Mouse (Mus musculus) CH12.LX (cell line): ENCODE data around the gene Oosp3. TPM values are rescaled to one million over a fixed set of nuclear protein-coding genes. Genes with fewer than 3 reads are reported as not detected.

Source experiments
- DNase-seq: peaks from one replicate; pipeline ENCODE4 v3.0.0-alpha.2; 2013; ENCODE audit errors: extremely low read depth
- H3K27ac ChIP-seq: 2 replicates; pipeline ENCODE4 v1.5.1; 2012; ENCODE audit warnings: low read depth, mild to moderate bottlenecking, control low read depth, moderate library complexity; ENCODE audit not compliant: insufficient read depth
- H3K27me3 ChIP-seq: replicated peaks from 2 replicates; pipeline ENCODE3; 2012; ENCODE audit warnings: inconsistent platforms
- H3K36me3 ChIP-seq, 2 experiments: replicated peaks in 1 of 2; 2 replicates each; pipeline versions ENCODE3 to v1.6.1; 2012; ENCODE audit warnings: inconsistent platforms in 1 of 2, low read length in 1 of 2, mild to moderate bottlenecking in 1 of 2, mixed read lengths in 1 of 2, moderate library complexity in 1 of 2; ENCODE audit not compliant: control insufficient read depth in 1 of 2, insufficient read depth in 1 of 2
- H3K4me1 ChIP-seq, 2 experiments: 2 replicates each; pipeline ENCODE4 v1.6.1; 2012; ENCODE audit warnings: inconsistent platforms in 1 of 2, moderate library complexity in 1 of 2; ENCODE audit not compliant: insufficient read depth in 2 of 2, control insufficient read depth in 1 of 2
- H3K4me2 ChIP-seq: 2 replicates; pipeline ENCODE4 v1.6.1; 2012; ENCODE audit warnings: low read depth, mild to moderate bottlenecking, control low read depth; ENCODE audit not compliant: poor library complexity, insufficient read depth, severe bottlenecking
- H3K4me3 ChIP-seq, 3 experiments: fragments of 150-350 bp in 1 of 3; sonication (generic) in 1 of 3; replicated peaks in 1 of 3; 2 replicates each; pipeline versions ENCODE3 to v1.5.1; 2011 to 2012; ENCODE audit warnings: low read depth in 2 of 3, low read length in 2 of 3, mild to moderate bottlenecking in 2 of 3, moderate library complexity in 2 of 3, control low read depth in 1 of 3, improper control_type of control experiment in 1 of 3, inconsistent platforms in 1 of 3, mixed read lengths in 1 of 3; ENCODE audit not compliant: poor library complexity in 1 of 3
- H3K79me2 ChIP-seq: replicated peaks from 2 replicates; pipeline ENCODE4 v1.6.1; 2012; ENCODE audit warnings: mild to moderate bottlenecking, moderate library complexity; ENCODE audit not compliant: control insufficient read depth, poor library complexity, insufficient read depth, severe bottlenecking; ENCODE audit errors: extremely low read depth
- H3K9ac ChIP-seq: 2 replicates; pipeline ENCODE4 v1.6.1; 2012; ENCODE audit warnings: low read depth, mild to moderate bottlenecking, control low read depth, moderate library complexity; ENCODE audit not compliant: insufficient read depth
- H3K9me3 ChIP-seq: replicated peaks from 2 replicates; pipeline ENCODE3; 2012; ENCODE audit warnings: low read length, inconsistent platforms, mixed read lengths
- CTCF ChIP-seq, 2 experiments: IDR thresholded peaks in 1 of 2; conservative IDR thresholded peaks in 1 of 2; 2 replicates each; pipeline ENCODE4 v1.5.1; 2011 to 2012; ENCODE audit warnings: low read depth in 2 of 2, low read length in 2 of 2, improper control_type of control experiment in 1 of 2, inconsistent platforms in 1 of 2, mild to moderate bottlenecking in 1 of 2, moderate library complexity in 1 of 2
- E2F4 ChIP-seq: IDR thresholded peaks from 2 replicates; pipeline ENCODE4 v1.6.1; 2011; ENCODE audit warnings: low read depth, low read length, improper control_type of control experiment; ENCODE audit not compliant: insufficient replicate concordance
- ELF1 ChIP-seq: IDR thresholded peaks from 2 replicates; pipeline ENCODE4 v1.6.1; 2014; ENCODE audit warnings: low read depth, mild to moderate bottlenecking, inconsistent platforms, low read length, improper control_type of control experiment
- EP300 ChIP-seq: IDR thresholded peaks from 2 replicates; pipeline ENCODE4 v1.6.1; 2011; ENCODE audit warnings: low read length, improper control_type of control experiment
- GABPA ChIP-seq: IDR thresholded peaks from 2 replicates; pipeline ENCODE4 v1.6.1; 2012; ENCODE audit warnings: low read depth, low read length, improper control_type of control experiment, inconsistent platforms; ENCODE audit not compliant: insufficient replicate concordance
- IRF4 ChIP-seq: IDR thresholded peaks from 2 replicates; pipeline ENCODE4 v1.6.1; 2014; ENCODE audit warnings: low read depth, mild to moderate bottlenecking, inconsistent platforms, low read length, improper control_type of control experiment
- JUN ChIP-seq: IDR thresholded peaks from 2 replicates; pipeline ENCODE4 v1.6.1; 2011; ENCODE audit warnings: low read depth, mild to moderate bottlenecking, low read length, improper control_type of control experiment, moderate library complexity; ENCODE audit not compliant: insufficient read depth
- JUND ChIP-seq: conservative IDR thresholded peaks from 2 replicates; pipeline ENCODE4 v1.6.1; 2011; ENCODE audit warnings: low read depth, low read length, improper control_type of control experiment
- KAT2A ChIP-seq: IDR thresholded peaks from 2 replicates; pipeline ENCODE4 v1.6.1; 2012; ENCODE audit warnings: low read length, improper control_type of control experiment, inconsistent platforms; ENCODE audit not compliant: insufficient replicate concordance
- MAFK ChIP-seq: IDR thresholded peaks from 2 replicates; pipeline ENCODE4 v1.6.1; 2011; ENCODE audit warnings: low read length, improper control_type of control experiment; ENCODE audit not compliant: insufficient replicate concordance
- MAZ ChIP-seq: IDR thresholded peaks from 2 replicates; pipeline ENCODE4 v1.6.1; 2012; ENCODE audit warnings: low read depth, mild to moderate bottlenecking, inconsistent platforms, low read length, improper control_type of control experiment, moderate library complexity
- MEF2A ChIP-seq: IDR thresholded peaks from 2 replicates; pipeline ENCODE4 v1.6.1; 2014; ENCODE audit warnings: low read depth, mild to moderate bottlenecking, inconsistent platforms, low read length, improper control_type of control experiment, borderline replicate concordance
- MYC ChIP-seq: IDR thresholded peaks from 2 replicates; pipeline ENCODE4 v1.6.1; 2011; ENCODE audit warnings: low read depth, mild to moderate bottlenecking, improper control_type of control experiment, low read length
- NELFE ChIP-seq: IDR thresholded peaks from 2 replicates; pipeline ENCODE4 v1.6.1; 2011; ENCODE audit warnings: low read depth, low read length, improper control_type of control experiment
- POLR2AphosphoS2 ChIP-seq: IDR thresholded peaks from 2 replicates; pipeline ENCODE4 v1.6.1; 2011; ENCODE audit warnings: low read depth, low read length, improper control_type of control experiment
- SIN3A ChIP-seq: IDR thresholded peaks from 2 replicates; pipeline ENCODE4 v1.6.1; 2012; ENCODE audit warnings: low read length, improper control_type of control experiment, inconsistent platforms
- SMC3 ChIP-seq: IDR thresholded peaks from 2 replicates; pipeline ENCODE4 v1.6.1; 2011; ENCODE audit warnings: low read depth, low read length, improper control_type of control experiment
- TBP ChIP-seq: conservative IDR thresholded peaks from 2 replicates; pipeline ENCODE4 v1.6.1; 2011; ENCODE audit warnings: low read depth, low read length, improper control_type of control experiment
- UBTF ChIP-seq: IDR thresholded peaks from 2 replicates; pipeline ENCODE4 v1.6.1; 2012; ENCODE audit warnings: low read depth, mild to moderate bottlenecking, inconsistent platforms, low read length, improper control_type of control experiment, moderate library complexity
- USF1 ChIP-seq: IDR thresholded peaks from 2 replicates; pipeline ENCODE4 v1.6.1; 2014; ENCODE audit warnings: low read depth, mild to moderate bottlenecking, inconsistent platforms, low read length, improper control_type of control experiment
- USF2 ChIP-seq: conservative IDR thresholded peaks from 2 replicates; pipeline ENCODE4 v1.6.1; 2011; ENCODE audit warnings: low read depth, low read length, improper control_type of control experiment
- ZC3H11A ChIP-seq: IDR thresholded peaks from 2 replicates; pipeline ENCODE4 v1.6.1; 2012; ENCODE audit warnings: low read depth, mild to moderate bottlenecking, inconsistent platforms, low read length, improper control_type of control experiment
- dilution Hi-C: fragments of 300-500 bp; cut with MboI; formaldehyde crosslinking; loops from 2 replicates; pipeline ENCODE4 v1.14.3; 2020; ENCODE audit warnings: low sequenced_read_pairs; ENCODE audit not compliant: extremely low pct_unique_long_range_greater_than_20kb, extremely low pct_ligation_motif_present
- in situ Hi-C: fragments of 300-500 bp; cut with MboI; formaldehyde crosslinking; loops from 3 replicates; pipeline ENCODE4 v1.14.3; 2019; ENCODE audit warnings: low sequenced_read_pairs, low pct_ligation_motif_present, low pct_unique_long_range_greater_than_20kb, mixed read lengths
- polyA plus RNA-seq: library from polyadenylated mRNA; unstranded; fragments of >175 nt; gene quantifications from 2 replicates; pipeline ENCODE4 v1.2.1, GENCODE M21; 2012; ENCODE audit warnings: low read depth; ENCODE audit not compliant: insufficient read length
- total RNA-seq, 2 experiments: library from RNA; depleted of rRNA; stranded (reverse); fragments of 300-350 nt in 1 of 2; fragments of >200 nt in 1 of 2; gene quantifications; 2 replicates each; pipeline ENCODE4 v1.2.3; 2012 to 2014

The Oosp3 gene
- total and polyA plus RNA-seq, 3 experiments = not detected

DNA sequence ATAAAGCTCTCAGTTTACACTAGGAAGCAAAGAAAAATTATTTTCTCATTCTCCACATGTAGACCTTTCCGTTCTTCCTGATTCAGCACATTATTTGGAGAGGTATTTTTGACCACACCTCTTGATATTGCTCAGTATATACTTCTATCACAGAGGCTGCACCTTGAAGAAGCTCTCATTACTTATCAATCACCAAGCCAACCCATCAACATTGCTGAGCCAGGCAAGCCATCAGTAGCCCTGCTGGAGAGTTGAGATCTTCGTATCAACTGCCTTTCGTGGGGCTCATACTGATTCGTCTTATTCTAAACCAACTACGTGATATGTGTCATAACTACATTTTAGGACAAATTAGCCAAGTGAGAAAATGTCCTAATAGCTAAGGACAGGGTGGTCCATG lies 30.4 kb downstream of the Oosp3 start:
- no peak overlapping the region for H3K27ac ChIP-seq
- DNase-seq = no peak
- no peaks in the 10 kb centered on the region for H3K79me2 ChIP-seq
- TF ChIP-seq NELFE (no peak), MAFK (no peak), KAT2A (no peak), IRF4 (no peak), USF1 (no peak), JUN (no peak), UBTF (no peak), USF2 (no peak), TBP (no peak), POLR2AphosphoS2 (no peak), SMC3 (no peak), MEF2A (no peak)
- H3K4me3 ChIP-seq = no peak overlapping the region
- H3K9ac ChIP-seq = no peak overlapping the region
- H3K27me3 ChIP-seq = no peaks in the 10 kb centered on the region
- in situ Hi-C loops = no loop called here
- dilution Hi-C loops = no loop called here
- no peak overlapping the region for H3K4me2 ChIP-seq
- H3K4me1 ChIP-seq = no peaks in the 10 kb centered on the region
- no peaks in the 10 kb centered on the region for H3K9me3 ChIP-seq
- H3K36me3 ChIP-seq = no peaks in the 10 kb centered on the region

DNA sequence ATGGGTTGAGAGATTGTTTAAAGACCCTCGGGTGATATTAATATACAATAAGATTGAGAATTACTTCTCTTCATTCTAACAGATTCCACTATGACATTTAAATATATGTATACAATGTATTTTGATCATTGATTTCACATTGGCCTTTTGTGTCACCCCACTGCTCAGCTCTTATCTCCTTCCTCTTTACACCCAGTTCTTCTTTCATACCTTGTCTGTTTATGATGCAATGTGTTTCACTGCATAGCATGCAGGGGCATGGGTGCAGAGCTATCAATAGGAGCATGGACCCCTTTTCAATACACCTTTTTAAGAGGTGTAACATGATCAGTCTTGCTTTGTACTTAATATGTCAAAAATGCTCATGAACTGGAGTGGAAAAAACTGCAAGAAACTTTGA lies 33.4 kb downstream of the Oosp3 start:
- no peak for DNase-seq
- dilution Hi-C loops = no loop called here
- TF ChIP-seq E2F4 = no peak
- no peak for TF ChIP-seq JUN
- no peak for TF ChIP-seq KAT2A
- TF ChIP-seq MEF2A = no peak
- no peak for TF ChIP-seq MAZ
- TF ChIP-seq ELF1 = no peak
- no peak for TF ChIP-seq MAFK
- no peak for TF ChIP-seq ZC3H11A
- TF ChIP-seq GABPA = no peak
- TF ChIP-seq EP300 = no peak
- TF ChIP-seq SIN3A = no peak
- TF ChIP-seq MYC = no peak
- TF ChIP-seq CTCF (conservative IDR thresholded peaks at IDR 0.05 in 1 of 2, IDR thresholded peaks at IDR 0.05 in 1 of 2; ENCODE audit: low read depth in 2 of 2, low read length in 2 of 2) = no peak
- no peak for TF ChIP-seq JUND
- Histone ChIP-seq H3K9me3 (no peaks in the 10 kb centered on the region), H3K79me2 (no peaks in the 10 kb centered on the region), H3K4me3 (no peak overlapping the region), H3K4me1 (no peaks in the 10 kb centered on the region), H3K4me2 (no peak overlapping the region; the same call in 1 of the 2 replicates), H3K27ac (no peak overlapping the region), H3K9ac (no peak overlapping the region), H3K36me3 (no peaks in the 10 kb centered on the region), H3K27me3 (no peaks in the 10 kb centered on the region)
- in situ Hi-C loops = no loop called here
